Comparison of ENCODE assay signal across 17 mouse cellular contexts in genomic region chr11:69528031-69528390, GRCm38 (mm10). TPM values are rescaled to one million over a fixed set of nuclear protein-coding genes. Genes with fewer than 3 reads are reported as not detected.
DNase-seq lines count a peak whose midpoint lies in the region; ATAC-seq lines count a peak whose summit lies in the region.
"Had no signal": no experiment of that assay in that cellular context is flagged by ENCODE, and none has a peak within 500 bp of the region (broad histone marks: within the 10 kb centered on the region; RNA-seq: fewer than 3 reads in every experiment).

No protein-coding gene starts in this region.

- H3K27me3 ChIP-seq in kidney, embryonic 16.5 days (ENCODE audit: insufficient read depth, low read length) = no peaks in the 10 kb centered on the region
- H3K27me3 ChIP-seq in hindbrain, embryonic 11.5 days (ENCODE audit: control insufficient read depth, insufficient read depth, low read length) = no peaks in the 10 kb centered on the region
- H3K27me3 ChIP-seq in midbrain, embryonic 10.5 days (ENCODE audit: low read depth, poor library complexity, severe bottlenecking) = 0 out of 2 replicates have a peak, but pooled peaks cover 4% of the 10 kb centered on the region
- no peaks in the 10 kb centered on the region for H3K27me3 ChIP-seq in neural tube, embryonic 15.5 days (replicated peaks)

- no peak for DNase-seq in kidney, postnatal 10 days
- DNase-seq in hindbrain, embryonic 11.5 days (ENCODE audit: low spot score) = no peak
- DNase-seq in midbrain, embryonic 10.5 days (ENCODE audit: low spot score) = no peak
- no peak for DNase-seq in frontal cortex, postnatal 25 days (ENCODE audit: low spot score in 2 of 2)
- DNase-seq in urinary bladder, adult 18-20 months (ENCODE audit: low spot score in 2 of 2) = no peak
- DNase-seq: adrenal gland, adult 8-10 months; gastrocnemius, postnatal 36 days; kidney, postnatal 4 days; right cerebral cortex, adult 18-20 months had no signal

- 75% methylated on average over 4 of the region's 4 CpGs for WGBS in kidney, embryonic 16.5 days
- WGBS in hindbrain, embryonic 11.5 days = 75% methylated on average over 4 of the region's 4 CpGs
- 74% methylated on average over 4 of the region's 4 CpGs for WGBS in midbrain, embryonic 10.5 days
- WGBS in neural tube, embryonic 15.5 days = 63% methylated on average over 4 of the region's 4 CpGs

- peak overlapping the region; percentile 67 for H3K9ac ChIP-seq in kidney, embryonic 16.5 days (replicated peaks; ENCODE audit: low read length)
- peak overlapping the region; percentile 75; the same call in 1 of the 2 replicates for H3K9ac ChIP-seq in hindbrain, embryonic 11.5 days (ENCODE audit: low read depth, low read length)
- H3K9ac ChIP-seq in neural tube, embryonic 15.5 days (replicated peaks) = no peak overlapping the region
- H3K9ac ChIP-seq: heart, embryonic 15.5 days; liver, embryonic 15.5 days had no signal

- H3K4me1 ChIP-seq in kidney, embryonic 16.5 days (ENCODE audit: insufficient read depth, low read length) = 0 out of 2 replicates have a peak, but pooled peaks cover 8% of the 10 kb centered on the region
- H3K4me1 ChIP-seq in hindbrain, embryonic 11.5 days (replicated peaks; ENCODE audit: control insufficient read depth, insufficient read depth, low read length) = peaks cover 5% of the 10 kb centered on the region; the same call in 1 of the 2 replicates
- peaks cover 23% of the 10 kb centered on the region for H3K4me1 ChIP-seq in midbrain, embryonic 10.5 days
- H3K4me1 ChIP-seq in neural tube, embryonic 15.5 days = peaks cover 27% of the 10 kb centered on the region
- H3K4me1 ChIP-seq: intestine, embryonic 15.5 days; liver, embryonic 15.5 days had no signal

- no peaks in the 10 kb centered on the region for H3K9me3 ChIP-seq in kidney, embryonic 16.5 days (ENCODE audit: low read length)
- H3K9me3 ChIP-seq in hindbrain, embryonic 11.5 days (ENCODE audit: control insufficient read depth, low read length) = no peaks in the 10 kb centered on the region
- no peaks in the 10 kb centered on the region for H3K9me3 ChIP-seq in midbrain, embryonic 10.5 days (replicated peaks)
- H3K9me3 ChIP-seq in neural tube, embryonic 15.5 days (replicated peaks) = no peaks in the 10 kb centered on the region
- H3K9me3 ChIP-seq: heart, embryonic 15.5 days; intestine, embryonic 15.5 days; liver, embryonic 15.5 days had no signal

- no peak overlapping the region for H3K4me2 ChIP-seq in kidney, embryonic 16.5 days (replicated peaks; ENCODE audit: low read depth, low read length)
- H3K4me2 ChIP-seq in hindbrain, embryonic 11.5 days (replicated peaks; ENCODE audit: low read depth, low read length) = no peak overlapping the region
- H3K4me2 ChIP-seq in neural tube, embryonic 15.5 days = no peak overlapping the region

- no peak overlapping the region for H3K27ac ChIP-seq in kidney, embryonic 16.5 days (ENCODE audit: low read length)
- peak overlapping the region; percentile 90 for H3K27ac ChIP-seq in hindbrain, embryonic 11.5 days (ENCODE audit: low read depth, low read length)
- peak overlapping the region; percentile 92 for H3K27ac ChIP-seq in midbrain, embryonic 10.5 days (replicated peaks)
- peak overlapping the region; percentile 91 for H3K27ac ChIP-seq in neural tube, embryonic 15.5 days (replicated peaks)
- H3K27ac ChIP-seq: heart, embryonic 15.5 days; intestine, embryonic 15.5 days; liver, embryonic 15.5 days; macrophage had no signal

- no peaks in the 10 kb centered on the region for H3K36me3 ChIP-seq in kidney, embryonic 16.5 days (ENCODE audit: insufficient read depth, low read length)
- H3K36me3 ChIP-seq in hindbrain, embryonic 11.5 days (ENCODE audit: control insufficient read depth, insufficient read depth, low read length) = no peaks in the 10 kb centered on the region
- H3K36me3 ChIP-seq in midbrain, embryonic 10.5 days = peaks cover 5% of the 10 kb centered on the region; the same call in 1 of the 2 replicates
- H3K36me3 ChIP-seq in neural tube, embryonic 15.5 days = no peaks in the 10 kb centered on the region
- H3K36me3 ChIP-seq: heart, embryonic 15.5 days; intestine, embryonic 15.5 days; liver, embryonic 15.5 days had no signal

- H3K4me3 ChIP-seq in kidney, embryonic 16.5 days (ENCODE audit: low read length) = no peak overlapping the region
- H3K4me3 ChIP-seq in hindbrain, embryonic 11.5 days (ENCODE audit: low read depth, low read length) = no peak overlapping the region; the same call in 1 of the 2 replicates
- H3K4me3 ChIP-seq in midbrain, embryonic 10.5 days = peak overlapping the region; percentile 12; the same call in 1 of the 2 replicates
- H3K4me3 ChIP-seq in neural tube, embryonic 15.5 days (replicated peaks) = no peak overlapping the region
- H3K4me3 ChIP-seq: liver, embryonic 15.5 days had no signal

- ATAC-seq in kidney, embryonic 16.5 days (ENCODE audit: low FRiP score, low TSS enrichment) = no peak
- no peak for ATAC-seq in hindbrain, embryonic 11.5 days (ENCODE audit: low FRiP score)
- ATAC-seq in neural tube, embryonic 15.5 days (ENCODE audit: low FRiP score) = no peak
- no peak for ATAC-seq in erythroid progenitor cell, adult 5-6 weeks (replicated peaks; ENCODE audit: low FRiP score, poor library complexity, severe bottlenecking)
- ATAC-seq: intestine, embryonic 15.5 days had no signal

RNA-seq across cellular contexts. Expression of gene Dnah2, which starts 20.9 kb away (rescaled TPM):
- polyA plus RNA-seq in kidney, embryonic 16.5 days (2015; fragmentation: Nextera tagmentation; extraction: Ambion mirVana) = 0.69 and 0.90 TPM in 2 replicates
- polyA plus RNA-seq in hindbrain, embryonic 11.5 days (2014; fragmentation: Nextera tagmentation; extraction: Ambion mirVana) = 0.68 and 1.6 TPM in 2 replicates
- polyA plus RNA-seq in midbrain, embryonic 10.5 days (2016; fragmentation: Nextera tagmentation; extraction: Ambion mirVana) = 1.2 and 1.9 TPM in 2 replicates
- polyA plus RNA-seq in neural tube, embryonic 15.5 days (2015; fragmentation: Nextera tagmentation; extraction: Ambion mirVana) = 3.1 and 3.5 TPM in 2 replicates
- not detected in 2 replicates for total RNA-seq in erythroid progenitor cell, adult 5-6 weeks (2015; ENCODE audit: low replicate concordance)
- total RNA-seq in erythroid progenitor cell, adult 5-6 weeks (2017; ENCODE audit: low replicate concordance) = 0.13 TPM in 1 of 2 replicates, not detected in the other
- total RNA-seq: common myeloid progenitor, adult 5-6 weeks had no signal

RNA-seq across cellular contexts. Expression of gene Efnb3, which starts 32.0 kb away (rescaled TPM):
- 11.8 and 12.6 TPM in 2 replicates for polyA plus RNA-seq in kidney, embryonic 16.5 days (2015; fragmentation: Nextera tagmentation; extraction: Ambion mirVana)
- polyA plus RNA-seq in hindbrain, embryonic 11.5 days (2014; fragmentation: Nextera tagmentation; extraction: Ambion mirVana) = 12.2 and 15.5 TPM in 2 replicates
- 48.8 and 53.9 TPM in 2 replicates for polyA plus RNA-seq in midbrain, embryonic 10.5 days (2016; fragmentation: Nextera tagmentation; extraction: Ambion mirVana)
- polyA plus RNA-seq in neural tube, embryonic 15.5 days (2015; fragmentation: Nextera tagmentation; extraction: Ambion mirVana) = 113 and 126 TPM in 2 replicates
- 2.5 and 2.9 TPM in 2 replicates for total RNA-seq in erythroid progenitor cell, adult 5-6 weeks (2015; ENCODE audit: low replicate concordance)
- 0.77 and 1.1 TPM in 2 replicates for total RNA-seq in erythroid progenitor cell, adult 5-6 weeks (2017; ENCODE audit: low replicate concordance)

RNA-seq across cellular contexts. Expression of gene Wrap53, which starts 52.0 kb away (rescaled TPM):
- 29.3 and 30.3 TPM in 2 replicates for polyA plus RNA-seq in kidney, embryonic 16.5 days (2015; fragmentation: Nextera tagmentation; extraction: Ambion mirVana)
- polyA plus RNA-seq in hindbrain, embryonic 11.5 days (2014; fragmentation: Nextera tagmentation; extraction: Ambion mirVana) = 36.6 and 37.8 TPM in 2 replicates
- polyA plus RNA-seq in midbrain, embryonic 10.5 days (2016; fragmentation: Nextera tagmentation; extraction: Ambion mirVana) = 45.0 and 50.7 TPM in 2 replicates
- 18.1 and 18.8 TPM in 2 replicates for polyA plus RNA-seq in neural tube, embryonic 15.5 days (2015; fragmentation: Nextera tagmentation; extraction: Ambion mirVana)
- total RNA-seq in erythroid progenitor cell, adult 5-6 weeks (2015; ENCODE audit: low replicate concordance) = 13.8 and 48.3 TPM in 2 replicates
- 13.5 and 18.4 TPM in 2 replicates for total RNA-seq in erythroid progenitor cell, adult 5-6 weeks (2017; ENCODE audit: low replicate concordance)

RNA-seq across cellular contexts. Expression of gene Trp53, which starts 52.1 kb away (rescaled TPM):
- polyA plus RNA-seq in kidney, embryonic 16.5 days (2015; fragmentation: Nextera tagmentation; extraction: Ambion mirVana) = 191 and 205 TPM in 2 replicates
- polyA plus RNA-seq in hindbrain, embryonic 11.5 days (2014; fragmentation: Nextera tagmentation; extraction: Ambion mirVana) = 156 and 159 TPM in 2 replicates
- 148 and 166 TPM in 2 replicates for polyA plus RNA-seq in midbrain, embryonic 10.5 days (2016; fragmentation: Nextera tagmentation; extraction: Ambion mirVana)
- polyA plus RNA-seq in neural tube, embryonic 15.5 days (2015; fragmentation: Nextera tagmentation; extraction: Ambion mirVana) = 51.8 and 85.1 TPM in 2 replicates
- total RNA-seq in erythroid progenitor cell, adult 5-6 weeks (2015; ENCODE audit: low replicate concordance) = 38.2 and 75.9 TPM in 2 replicates
- total RNA-seq in erythroid progenitor cell, adult 5-6 weeks (2017; ENCODE audit: low replicate concordance) = 12.2 TPM in 2 replicates
